Mouse (Mus musculus) heart, postnatal 4 days (tissue): ENCODE results near the gene Nf1. TPM values are rescaled to one million over a fixed set of nuclear protein-coding genes. Genes with fewer than 3 reads are reported as not detected.
A peak's percentile ranks its signal among the peaks of the same experiment; 100 is the strongest.

Experiments used
- DNase-seq: peaks from one replicate; pipeline ENCODE4 v3.0.0; 2021
- total RNA-seq, 2 experiments: library from RNA; stranded (reverse); gene quantifications; 2 replicates each; pipeline ENCODE4 v1.2.3; 2021

Nf1 gene
- total RNA-seq, 2 experiments from 2014 or later: 43.2 to 44.9 TPM

DNA sequence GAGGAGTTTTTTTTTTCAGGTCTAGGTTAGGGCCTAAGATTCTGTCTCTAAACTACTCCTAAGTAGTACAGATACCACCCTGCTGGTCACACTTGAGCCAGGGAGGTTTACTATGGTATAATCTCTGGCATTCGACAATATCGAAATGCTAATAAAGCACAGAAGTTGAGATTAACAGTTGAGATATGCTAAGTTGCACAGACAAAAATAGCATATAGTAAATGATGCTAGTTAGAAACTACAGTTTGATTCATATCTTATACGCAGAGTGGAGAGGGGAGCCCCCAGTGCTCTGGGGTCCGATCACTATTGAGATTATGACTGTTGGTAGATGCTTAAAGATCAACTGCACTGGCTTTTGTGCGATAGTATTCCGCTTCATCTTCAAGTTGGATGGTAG, 189.7 kb downstream of the Nf1 start:
- DNase-seq: no peak

DNA sequence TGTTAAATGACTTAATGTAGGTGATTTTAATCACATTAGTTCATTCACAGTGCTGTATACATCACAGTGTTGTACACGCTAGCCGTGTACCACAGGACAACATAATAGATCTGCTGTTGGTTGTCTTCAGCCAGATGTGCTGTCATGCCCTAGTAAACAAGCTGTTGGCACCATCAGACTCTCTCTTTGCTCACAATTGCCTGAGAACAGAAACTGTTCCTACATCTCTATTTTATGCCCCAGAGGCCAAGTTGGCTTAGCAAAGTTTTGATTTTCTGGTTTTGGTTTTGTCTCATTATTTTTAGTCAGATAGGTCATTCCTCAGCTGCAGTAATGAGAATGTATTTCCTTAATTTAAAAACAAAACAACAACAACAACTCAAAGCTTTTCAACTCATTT, 190.2 kb downstream of the Nf1 start:
- DNase-seq: no peak

DNA sequence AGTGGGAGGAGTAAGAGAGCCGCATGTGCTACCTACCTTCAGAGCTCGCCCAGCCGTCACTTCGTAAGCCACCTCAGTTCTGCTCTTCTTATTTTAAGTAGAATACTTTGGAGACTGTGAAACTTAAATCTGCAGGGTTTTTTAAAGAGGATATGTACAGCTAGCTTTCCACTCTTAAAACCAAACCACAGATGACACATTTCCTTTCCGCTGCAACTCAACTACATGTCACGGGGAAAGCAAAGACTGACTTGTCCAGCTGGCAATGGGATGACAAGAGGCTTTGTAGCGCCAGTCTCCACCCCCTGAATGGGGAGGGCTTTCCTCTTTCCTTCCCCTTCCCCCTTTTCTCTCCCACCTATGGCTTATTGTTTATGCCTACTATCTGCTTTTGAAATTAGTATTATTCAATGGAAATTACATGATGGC, 190.9 kb downstream of the Nf1 start, which contains the start of the genes Evi2 and Evi2a:
Gene Evi2, minus strand, starts transcription at position 257 of the 429 bp plus-strand sequence.
Gene Evi2a, minus strand, starts transcription at position 277 of the 429 bp plus-strand sequence.
- DNase-seq: peak; percentile 35

DNA sequence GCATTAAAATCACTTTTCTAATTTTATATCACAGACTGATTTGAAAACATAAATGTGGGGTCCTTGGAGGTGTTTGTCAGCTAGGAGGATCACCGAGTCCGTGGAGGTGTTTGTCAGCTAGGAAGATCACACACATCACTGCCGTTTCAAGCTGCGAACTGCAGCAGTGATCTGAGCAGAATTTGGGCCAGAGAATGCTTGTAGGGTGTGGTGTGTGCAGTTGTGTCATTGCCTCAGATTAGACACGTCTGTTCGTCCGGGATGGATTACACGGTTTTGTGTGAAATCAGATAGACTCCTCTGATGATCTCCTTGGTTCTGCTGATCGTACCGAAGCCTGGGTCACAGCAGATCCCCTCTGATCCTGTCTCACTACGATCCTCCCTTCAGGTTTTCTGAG, 191.3 kb downstream of the Nf1 start:
- no peak for DNase-seq

DNA sequence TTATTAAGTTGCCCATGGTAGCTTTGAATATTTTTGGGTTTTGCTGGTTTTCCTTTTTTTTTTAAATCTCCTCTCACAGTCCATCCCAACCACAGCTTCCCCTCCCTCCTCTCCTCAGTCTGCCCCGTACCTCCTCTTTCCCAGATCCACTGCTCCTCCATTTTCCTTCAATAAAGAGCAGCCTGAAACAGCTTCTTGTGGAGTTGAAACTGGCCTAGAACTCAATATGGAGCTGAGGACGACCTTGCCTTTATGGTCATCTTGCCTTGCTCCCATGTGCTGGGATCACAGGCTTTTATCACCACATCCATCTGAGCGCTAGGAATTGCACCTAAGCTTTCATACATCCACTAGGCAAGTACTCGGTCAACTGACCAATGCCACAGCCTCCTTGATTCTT, 192.0 kb downstream of the Nf1 start:
- no peak for DNase-seq

DNA sequence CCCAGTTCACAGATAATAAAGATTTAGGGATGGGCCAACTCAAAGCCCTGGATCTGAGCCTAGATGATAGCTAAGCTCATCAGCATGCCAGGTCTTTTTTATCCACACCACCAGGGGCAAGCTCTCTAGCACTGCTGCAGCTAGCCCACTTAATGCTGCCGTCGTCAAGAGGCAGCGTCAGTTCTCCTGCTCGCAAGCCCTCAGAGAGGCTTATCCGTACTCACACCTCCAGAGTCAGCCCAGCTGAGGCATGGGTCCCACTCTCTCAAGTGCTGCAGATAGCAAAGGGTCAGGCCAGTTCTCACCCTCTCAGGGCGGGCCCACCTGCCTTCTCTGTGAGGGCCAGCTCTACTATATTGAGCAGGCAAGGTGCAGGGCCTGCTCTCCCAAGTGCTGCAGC, 193.8 kb downstream of the Nf1 start:
- DNase-seq: peak; percentile 15

DNA sequence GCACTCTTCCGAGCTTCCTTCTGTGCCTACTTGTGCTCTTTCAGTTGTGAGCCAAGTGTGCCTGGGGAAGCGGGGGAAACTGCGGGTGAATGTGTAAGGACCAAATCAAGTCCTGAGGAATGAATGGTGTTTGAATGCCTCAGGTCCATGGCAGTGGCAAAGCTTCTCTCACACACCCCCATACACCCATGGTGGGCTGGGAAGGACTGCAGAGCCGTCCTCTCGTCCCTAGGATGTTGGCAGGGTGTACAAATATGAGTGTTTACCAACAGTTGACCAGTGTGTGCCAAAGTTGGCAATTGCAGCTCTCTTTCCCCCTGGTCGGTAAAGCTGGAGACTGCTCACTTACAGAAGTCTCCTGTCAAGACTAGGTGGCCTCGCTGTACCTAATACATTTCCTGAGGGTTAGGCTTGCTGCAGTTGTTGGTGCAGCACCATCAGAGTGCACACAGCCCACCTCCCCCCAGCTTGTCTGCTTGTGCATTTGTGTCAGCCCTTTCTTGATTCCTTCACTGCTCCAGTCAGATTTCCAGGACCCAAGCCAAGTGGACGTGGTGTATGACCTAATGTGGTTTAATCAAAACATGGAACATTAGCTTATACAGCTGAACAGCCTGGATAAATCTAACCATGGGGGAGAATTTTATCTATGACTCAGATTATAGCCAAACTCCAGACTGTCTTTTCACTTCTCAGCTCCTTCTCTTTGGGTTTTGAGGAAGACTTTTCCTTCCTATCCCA, 194.6 kb downstream of the Nf1 start:
- peak; percentile 79 for DNase-seq

DNA sequence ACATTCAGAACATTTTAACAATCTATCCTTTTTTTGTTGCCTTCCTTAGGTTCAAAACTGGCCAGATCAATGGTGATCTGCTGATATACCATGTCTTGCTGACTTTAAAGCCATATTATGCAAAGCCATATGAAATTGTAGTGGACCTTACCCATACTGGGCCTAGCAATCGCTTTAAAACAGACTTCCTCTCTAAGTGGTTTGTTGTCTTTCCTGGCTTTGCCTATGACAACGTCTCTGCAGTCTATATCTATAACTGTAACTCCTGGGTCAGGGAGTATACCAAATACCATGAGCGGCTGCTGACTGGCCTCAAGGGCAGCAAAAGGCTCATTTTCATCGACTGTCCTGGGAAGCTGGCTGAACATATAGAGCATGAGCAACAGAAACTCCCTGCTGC, 196.1 kb downstream of the Nf1 start:
- no peak for DNase-seq

DNA sequence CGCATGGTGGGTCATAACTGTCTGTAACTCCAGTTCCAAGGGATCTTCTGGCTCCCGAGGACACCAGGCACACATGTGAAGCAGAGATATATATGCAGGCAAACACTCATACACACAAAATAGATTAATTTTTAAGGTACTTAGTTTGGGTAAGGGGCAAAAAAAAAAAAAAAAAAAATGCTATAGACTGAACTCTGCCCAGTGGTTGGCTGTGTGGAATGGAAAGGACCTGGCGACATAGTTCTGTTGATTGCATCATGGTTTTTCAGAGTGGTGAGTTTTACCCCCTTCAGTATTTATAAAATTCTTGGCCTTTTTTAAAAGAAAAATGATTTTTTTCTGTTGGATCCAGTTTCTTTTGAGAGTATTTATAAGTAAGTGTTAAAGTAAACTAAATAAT, 196.8 kb downstream of the Nf1 start:
- DNase-seq: no peak

DNA sequence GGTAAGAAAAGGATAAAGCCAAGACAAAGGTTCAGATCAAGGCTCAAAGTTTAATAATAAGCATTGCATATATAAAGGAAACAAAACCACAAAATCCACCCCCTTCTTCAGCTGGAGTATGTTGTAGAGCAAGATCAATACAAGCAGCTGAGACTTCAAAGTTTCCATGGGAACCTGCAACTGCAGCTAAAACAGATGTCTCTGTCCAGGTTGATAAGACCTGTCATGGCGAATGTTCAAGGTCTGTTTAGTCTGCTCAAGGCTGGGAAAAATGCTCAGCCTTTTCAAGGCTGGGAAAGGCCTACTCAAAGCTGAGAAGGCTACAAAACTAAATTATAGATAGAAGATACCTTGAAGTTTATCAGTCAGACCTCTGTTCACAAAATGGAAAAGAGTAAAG, 213.1 kb downstream of the Nf1 start:
- no peak for DNase-seq

DNA sequence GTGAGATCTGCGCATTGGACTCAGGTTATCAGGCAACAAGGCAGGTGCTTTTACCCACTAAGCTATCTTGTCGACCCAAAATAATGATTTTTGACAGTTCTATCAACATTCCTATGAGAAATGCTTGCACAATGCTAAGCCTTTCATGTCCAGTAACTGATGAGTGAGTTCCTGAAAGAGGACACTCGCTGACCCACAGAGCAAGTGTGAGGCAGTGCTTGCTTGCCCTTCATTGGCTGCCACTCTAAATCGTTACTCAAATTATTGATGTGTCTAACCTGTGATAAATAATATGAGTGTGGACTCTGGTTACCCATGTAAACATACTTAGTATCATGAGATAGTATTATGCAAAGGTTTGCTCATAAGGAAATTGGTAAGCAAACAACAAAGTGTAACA, 221.0 kb downstream of the Nf1 start:
- no peak for DNase-seq

DNA sequence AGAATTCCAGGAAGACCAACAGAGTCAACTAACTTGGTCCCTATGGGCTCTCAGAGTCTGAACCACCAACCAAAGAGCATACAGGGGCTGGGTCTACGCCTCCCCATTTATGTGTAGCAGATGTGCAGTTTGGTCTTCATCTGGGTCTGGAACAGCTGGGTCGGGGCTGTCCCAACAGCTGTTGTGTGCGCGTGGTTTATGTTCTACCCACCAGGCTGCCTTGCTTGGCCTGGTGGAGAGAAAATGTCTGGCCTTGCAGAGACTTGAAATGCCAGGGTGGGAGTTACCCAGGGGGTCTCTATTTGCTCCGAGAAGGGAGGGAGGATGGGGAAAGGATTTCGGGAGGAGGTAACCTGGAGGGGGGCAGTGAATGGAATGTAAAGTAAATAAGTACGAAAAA, 224.0 kb downstream of the Nf1 start:
- DNase-seq: no peak

DNA sequence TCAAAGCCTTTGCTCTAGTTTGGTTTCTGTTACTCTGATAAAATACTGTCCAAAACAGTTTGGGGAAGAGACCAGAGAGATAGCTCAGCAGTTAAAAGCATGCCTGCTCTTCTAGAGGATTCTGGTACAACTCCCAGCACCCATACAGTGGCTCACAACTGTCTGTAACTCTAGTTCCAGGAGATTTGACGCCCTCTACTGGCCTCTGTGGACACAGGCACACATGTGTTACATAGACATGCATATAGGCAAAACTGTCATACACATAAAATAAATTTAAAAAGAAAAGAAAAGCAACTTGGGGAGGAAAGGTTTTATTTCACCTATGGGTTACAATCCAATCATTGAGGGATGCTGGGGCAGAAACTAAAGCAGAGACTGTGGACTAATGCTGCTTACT, 227.5 kb downstream of the Nf1 start:
- no peak for DNase-seq

DNA sequence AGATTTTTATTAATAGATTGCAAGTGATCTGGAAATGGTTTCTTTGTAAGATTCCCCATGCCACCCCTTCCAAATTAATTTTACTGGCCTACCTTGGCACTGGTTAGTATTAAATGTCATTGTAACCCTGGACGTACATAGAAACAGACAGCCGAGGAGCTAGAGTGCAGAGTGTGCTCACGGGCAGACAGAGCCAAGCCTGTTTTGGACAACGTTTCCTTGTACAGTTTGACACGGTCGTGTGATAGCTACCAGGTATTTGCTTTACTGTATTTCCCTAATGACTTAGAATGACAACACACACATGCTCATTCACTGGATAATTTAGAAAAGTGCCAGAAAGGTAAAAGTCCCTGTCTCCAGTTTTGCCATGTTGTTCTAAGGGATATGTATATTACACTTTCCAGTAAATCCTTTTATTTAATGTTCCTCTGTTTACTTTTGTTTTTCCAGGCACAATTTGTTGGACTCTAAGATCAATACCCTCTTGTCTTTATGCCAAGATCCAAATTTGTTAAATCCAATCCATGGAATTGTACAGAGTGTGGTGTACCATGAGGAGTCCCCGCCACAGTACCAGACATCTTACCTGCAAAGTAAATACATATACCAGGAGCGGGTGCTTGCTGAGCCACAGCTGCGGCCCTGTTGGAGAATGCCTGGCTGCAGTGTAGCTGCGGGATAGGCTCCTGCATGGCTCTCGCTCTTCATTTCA, 228.9 kb downstream of the Nf1 start:
- no peak for DNase-seq

DNA sequence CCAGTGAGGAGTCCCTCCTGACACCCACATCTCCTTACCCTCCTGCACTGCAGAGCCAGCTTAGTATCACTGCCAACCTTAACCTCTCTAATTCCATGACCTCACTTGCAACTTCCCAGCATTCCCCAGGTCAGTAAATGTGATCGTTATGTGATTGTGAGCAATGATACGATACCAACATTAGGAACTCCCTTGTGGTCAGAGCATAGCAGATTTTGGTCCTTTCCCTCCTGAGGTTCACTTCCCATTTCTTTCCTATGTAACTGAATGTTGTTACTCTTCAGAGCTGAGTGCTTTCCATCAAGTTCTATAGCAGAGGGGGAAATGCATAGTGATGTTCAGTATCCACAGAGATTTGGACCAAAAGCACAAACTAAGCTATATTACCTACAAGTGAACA, 230.8 kb downstream of the Nf1 start:
- DNase-seq: no peak

DNA sequence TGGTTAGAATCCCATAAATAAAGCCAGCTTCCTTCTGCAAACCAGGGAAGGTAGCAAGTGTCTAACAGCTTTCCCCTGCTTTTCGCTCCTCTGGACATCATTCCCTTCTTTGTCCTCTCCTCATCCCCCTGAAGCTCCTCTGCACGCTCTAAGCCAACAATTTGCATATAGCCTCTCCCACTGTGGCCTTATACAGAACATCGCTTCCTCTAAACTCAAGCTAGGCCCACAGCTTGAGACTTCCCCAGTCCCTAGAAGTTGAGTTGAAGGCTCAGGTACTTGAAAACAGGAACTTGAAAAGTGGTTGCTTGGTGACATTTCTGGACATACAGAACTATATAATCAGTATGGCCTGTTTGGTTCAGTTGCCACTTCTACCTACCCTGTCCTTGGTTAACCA, 234.3 kb downstream of the Nf1 start:
- no peak for DNase-seq

DNA sequence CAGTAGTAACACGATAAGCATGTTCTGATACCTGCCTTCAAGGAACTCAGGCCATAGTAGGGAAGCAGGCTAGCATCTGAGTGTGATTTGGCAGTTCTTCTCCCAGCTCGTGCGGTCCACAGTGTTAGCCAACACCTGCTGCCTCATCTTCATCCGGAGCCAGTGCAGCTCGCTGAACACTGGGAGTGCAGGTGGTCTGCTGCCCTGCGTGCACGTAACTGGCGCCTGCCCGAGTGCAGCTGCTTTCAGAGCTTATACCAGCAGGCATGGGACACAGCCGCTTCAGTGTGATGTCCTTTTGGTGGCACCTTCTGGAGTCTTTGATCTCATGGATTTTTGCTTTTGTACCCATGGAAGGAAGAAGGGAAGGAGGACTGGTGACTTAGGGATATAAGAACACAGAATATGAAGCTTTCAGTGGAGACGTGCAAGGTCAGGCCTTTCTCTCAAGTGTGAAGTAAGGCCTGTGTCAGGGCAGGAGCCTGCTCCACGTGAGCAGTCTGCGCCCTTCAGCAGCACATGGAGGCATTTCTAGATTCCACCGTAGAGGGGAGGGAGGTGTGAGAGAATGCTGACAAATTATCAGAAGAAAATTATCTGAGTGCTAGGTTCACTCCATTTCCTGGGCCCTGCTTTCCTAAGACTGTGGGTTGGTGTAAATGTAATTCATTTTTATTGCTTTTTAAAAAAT, 236.0 kb downstream of the Nf1 start:
- no peak for DNase-seq

DNA sequence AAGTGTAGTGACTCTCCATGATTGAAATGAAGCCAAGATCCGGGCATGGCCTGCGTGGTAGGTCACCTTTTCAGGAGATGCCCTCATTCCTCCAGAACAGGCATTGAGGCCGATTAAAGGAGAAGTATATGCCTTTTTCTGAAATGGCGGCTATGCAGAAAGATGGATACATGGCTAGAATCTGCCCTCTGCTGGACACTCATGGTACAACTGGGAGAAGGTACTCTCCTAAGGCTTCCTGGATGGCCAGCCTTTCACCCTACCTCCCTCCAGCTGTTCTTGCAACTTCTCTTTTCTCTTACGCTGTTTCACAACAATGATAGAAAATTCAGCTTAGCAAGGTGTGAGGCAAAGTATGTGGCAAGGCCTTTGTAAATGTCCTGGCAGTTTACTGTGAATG, 238.2 kb downstream of the Nf1 start:
- DNase-seq: peak; percentile 85

DNA sequence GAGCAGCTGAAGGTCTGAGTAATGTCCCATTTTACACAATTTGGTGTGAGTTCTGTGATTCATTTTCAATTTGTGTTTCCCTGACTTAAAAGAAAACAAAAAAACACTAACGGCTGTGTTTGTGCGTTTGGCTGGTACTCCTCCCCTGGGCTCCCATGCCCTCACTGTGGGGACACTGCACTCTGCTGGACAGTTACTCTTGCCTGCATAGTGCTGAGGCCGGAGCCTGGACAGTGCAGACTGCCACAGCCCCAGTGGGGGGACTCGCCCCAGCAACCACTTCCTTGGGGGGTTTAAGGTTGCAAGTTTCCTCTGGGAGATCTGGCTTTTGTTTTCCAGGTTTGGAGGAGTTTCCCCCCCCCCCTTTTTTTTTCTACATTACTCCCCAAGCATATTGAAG, 241.2 kb downstream of the Nf1 start:
- DNase-seq: no peak

DNA sequence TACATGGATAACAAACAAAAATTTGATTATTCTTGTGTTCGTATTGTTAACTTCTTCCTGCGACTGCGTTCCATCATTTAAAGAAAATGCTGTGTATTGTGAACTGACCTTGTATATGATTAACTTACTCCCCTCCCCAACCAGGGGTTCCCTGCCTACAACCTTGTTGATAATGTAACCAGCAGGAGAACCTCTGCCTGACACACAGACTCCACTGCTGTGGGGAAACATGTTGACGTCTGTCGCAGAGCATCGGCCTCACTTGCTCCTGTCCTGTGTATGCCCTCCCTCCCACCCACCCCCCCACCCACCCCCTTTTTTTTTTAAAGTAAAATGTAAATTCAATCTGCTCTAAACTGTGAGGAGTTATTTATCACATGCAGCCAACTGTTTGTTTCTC, 241.8 kb downstream of the Nf1 start:
- DNase-seq: no peak

DNA sequence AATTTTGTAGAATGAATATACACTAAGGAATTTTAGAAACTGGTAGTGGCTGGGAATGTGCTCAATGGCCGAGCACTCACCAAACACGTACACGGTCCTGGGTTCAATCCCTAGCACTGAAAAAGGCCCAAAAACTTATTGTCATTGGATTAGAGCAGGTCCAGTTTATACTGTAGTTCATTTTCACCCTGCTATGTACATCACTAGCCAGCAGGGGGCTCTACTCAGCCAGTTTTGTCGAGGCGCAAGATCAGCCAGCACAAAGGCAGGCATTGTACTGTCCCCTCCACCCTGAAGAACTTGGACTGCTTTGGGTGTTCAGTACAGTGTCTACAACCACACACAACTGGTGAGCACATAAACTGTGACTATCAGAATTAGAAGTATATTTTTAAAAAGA, 244.7 kb downstream of the Nf1 start:
- peak; percentile 77 for DNase-seq

DNA sequence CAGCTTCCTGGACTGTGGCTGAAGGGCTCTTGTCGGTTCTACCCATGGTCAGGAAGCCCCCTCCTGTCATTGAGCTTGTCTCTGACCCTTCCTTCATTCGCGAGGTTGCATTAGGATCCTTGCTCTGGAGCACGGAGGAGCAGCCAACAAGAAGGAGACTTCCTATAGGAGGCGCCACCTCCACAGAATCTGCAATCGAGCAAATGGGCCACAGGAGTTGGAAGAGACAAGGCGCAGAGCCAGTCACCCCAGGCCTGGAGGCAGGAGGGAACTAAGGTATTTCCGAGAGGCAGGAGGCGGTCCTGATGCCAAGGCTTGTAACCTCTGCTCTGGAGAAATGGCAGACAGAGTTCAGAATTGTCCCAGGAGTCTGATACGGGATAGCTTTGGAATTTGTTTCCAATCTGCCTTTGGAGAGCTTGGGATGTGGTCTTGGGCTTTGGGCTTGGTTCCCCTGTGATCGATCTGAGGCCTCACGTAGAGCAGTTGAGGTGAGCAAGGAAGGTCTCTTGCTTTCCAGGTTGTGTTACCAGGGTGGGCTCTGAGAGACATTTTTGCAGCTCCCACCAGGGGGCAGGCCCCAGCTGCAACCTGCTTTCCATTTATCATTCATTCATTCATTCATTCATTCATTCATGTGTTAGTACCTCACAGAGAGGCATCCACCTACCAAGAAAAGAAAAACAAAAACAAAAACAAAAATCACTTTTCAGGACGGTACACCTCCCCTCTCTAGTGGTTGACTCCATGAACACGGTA, 250.0 kb downstream of the Nf1 start:
- DNase-seq: peak; percentile 25
